Mouse (Mus musculus) ES-Bruce4 (cell line): ENCODE measurements at regions not wholly inside any gene's neighbourhood (a gene's known extent, or its start where the extent isn't known, plus 50 kb on each side); places are given as distances from the start of the nearest gene placed in this dataset.

Experiments used
- CTCF ChIP-seq: IDR thresholded peaks from one replicate; pipeline ENCODE4 v1.8.1; 2011; ENCODE audit warnings: low read depth, low read length
- EP300 ChIP-seq: IDR thresholded peaks from 2 replicates; pipeline ENCODE4 v1.6.1; 2011; ENCODE audit warnings: low read depth, low read length; ENCODE audit not compliant: insufficient read depth
- POLR2A ChIP-seq: IDR thresholded peaks from one replicate; pipeline ENCODE4 v1.8.1; 2011; ENCODE audit warnings: low read length; ENCODE audit not compliant: insufficient read depth

- TF ChIP-seq POLR2A (no peak), CTCF (no peak), EP300 (no peak)
Observed at GRCm38 (mm10) chr2:77333394-77334079, 53.1 kb upstream of the Sestd1 start.
